Mouse (Mus musculus): Measurements from ENCODE around the gene Ptgis.

GRCm38 (mm10) chr2:167185432-167185831 lies 55.0 kb downstream of the Ptgis start:
- no peak for TF ChIP-seq CTCF (IDR thresholded peaks at IDR 0.05; ENCODE audit: control insufficient read depth, insufficient read depth, low read length)
- no peak for TF ChIP-seq POLR2A (IDR thresholded peaks at IDR 0.05; ENCODE audit: borderline replicate concordance, control insufficient read depth, low read depth, low read length)
